Mouse (Mus musculus) limb, embryonic 11.5 days (tissue): ENCODE measurements around the gene Ncor1. TPM values are rescaled to one million over a fixed set of nuclear protein-coding genes. Genes with fewer than 3 reads are reported as not detected.

Experiments used
- ATAC-seq: fragments of 200-750 bp; cut with Nextera tagmentation; 2 replicates; pipeline ENCODE4 v1.8.0; 2017; ENCODE audit warnings: low read depth; ENCODE audit not compliant: insufficient number of reproducible peaks, low FRiP score, low TSS enrichment
- DNase-seq: peaks from one replicate; pipeline ENCODE4 v3.0.0-alpha.2; 2015; ENCODE audit warnings: low spot score
- H3K27ac ChIP-seq: fragments of 300-500 bp; sonication (generic); replicated peaks from 2 replicates; pipeline ENCODE4 v1.5.1; 2014; ENCODE audit warnings: low read depth, mild to moderate bottlenecking, low read length
- H3K27me3 ChIP-seq: fragments of 300-500 bp; sonication (generic); 2 replicates; pipeline ENCODE4 v1.6.1; 2014; ENCODE audit warnings: mild to moderate bottlenecking, low read length, mixed read lengths; ENCODE audit not compliant: control insufficient read depth, insufficient read depth
- H3K36me3 ChIP-seq: fragments of 300-500 bp; sonication (generic); 2 replicates; pipeline ENCODE4 v1.6.1; 2014; ENCODE audit warnings: mild to moderate bottlenecking, low read length, moderate library complexity, mixed read lengths; ENCODE audit not compliant: control insufficient read depth, insufficient read depth
- H3K4me1 ChIP-seq: fragments of 300-500 bp; sonication (generic); 2 replicates; pipeline ENCODE4 v1.6.1; 2014; ENCODE audit warnings: low read length, mixed read lengths; ENCODE audit not compliant: control insufficient read depth, insufficient read depth
- H3K4me2 ChIP-seq: fragments of 300-500 bp; sonication (generic); 2 replicates; pipeline ENCODE4 v1.6.1; 2014; ENCODE audit warnings: low read depth, mild to moderate bottlenecking, moderate library complexity; ENCODE audit not compliant: severe bottlenecking
- H3K4me3 ChIP-seq: fragments of 300-500 bp; sonication (generic); 2 replicates; pipeline ENCODE4 v1.5.1; 2014; ENCODE audit warnings: low read depth, low read length
- H3K9ac ChIP-seq: fragments of 300-500 bp; sonication (generic); 2 replicates; pipeline ENCODE4 v1.6.1; 2014; ENCODE audit warnings: mild to moderate bottlenecking, low read length
- H3K9me3 ChIP-seq: fragments of 300-500 bp; sonication (generic); 2 replicates; pipeline ENCODE4 v1.6.1; 2016; ENCODE audit warnings: low read length; ENCODE audit not compliant: control insufficient read depth
- WGBS: fragments of 180-500 bp; shearing (Covaris S2); extraction: QIAGEN DNeasy Blood & Tissue Kit; methylation state at CpG from one replicate; pipeline ENCODE4 v1.1.7; 2014; 5-methylcytosine and 5-hydroxymethylcytosine counted together
- polyA plus RNA-seq: library from polyadenylated mRNA; unstranded; fragments of >200 nt; fragmentation: Nextera tagmentation; extraction: Ambion mirVana; gene quantifications from 2 replicates; pipeline ENCODE4 v1.2.1, GENCODE M21; 2014

Ncor1 gene
- polyA plus RNA-seq, 1 experiment from 2014 or later: 170 TPM

DNA sequence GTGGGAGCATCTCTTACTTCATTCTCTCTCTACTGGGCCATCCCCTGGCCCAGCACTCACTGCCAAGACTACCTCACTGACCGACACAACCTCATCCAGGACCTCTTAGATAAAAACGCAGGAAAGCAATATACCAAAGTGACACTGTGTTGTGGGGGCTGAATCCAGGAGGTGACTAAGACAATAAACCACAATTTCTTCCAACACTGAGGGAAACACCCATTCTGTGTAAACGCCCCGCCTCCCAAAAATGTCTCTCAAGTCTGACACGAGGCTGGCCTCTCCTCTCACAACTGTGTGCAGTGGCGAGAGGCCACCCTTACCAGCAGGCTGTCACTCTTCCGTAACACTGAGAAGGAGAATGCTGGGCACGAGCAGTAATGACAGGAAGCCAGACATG lies 190.0 kb downstream of the Ncor1 start:
- Histone ChIP-seq H3K9ac (no peak overlapping the region), H3K9me3 (no peaks in the 10 kb centered on the region), H3K4me3 (no peak overlapping the region), H3K27me3 (no peaks in the 10 kb centered on the region), H3K4me2 (no peak overlapping the region), H3K27ac (no peak overlapping the region), H3K36me3 (no peaks in the 10 kb centered on the region), H3K4me1 (no peaks in the 10 kb centered on the region)
- 77% methylated on average over 8 of the region's 8 CpGs for WGBS
- DNase-seq: no peak
- no peak for ATAC-seq

DNA sequence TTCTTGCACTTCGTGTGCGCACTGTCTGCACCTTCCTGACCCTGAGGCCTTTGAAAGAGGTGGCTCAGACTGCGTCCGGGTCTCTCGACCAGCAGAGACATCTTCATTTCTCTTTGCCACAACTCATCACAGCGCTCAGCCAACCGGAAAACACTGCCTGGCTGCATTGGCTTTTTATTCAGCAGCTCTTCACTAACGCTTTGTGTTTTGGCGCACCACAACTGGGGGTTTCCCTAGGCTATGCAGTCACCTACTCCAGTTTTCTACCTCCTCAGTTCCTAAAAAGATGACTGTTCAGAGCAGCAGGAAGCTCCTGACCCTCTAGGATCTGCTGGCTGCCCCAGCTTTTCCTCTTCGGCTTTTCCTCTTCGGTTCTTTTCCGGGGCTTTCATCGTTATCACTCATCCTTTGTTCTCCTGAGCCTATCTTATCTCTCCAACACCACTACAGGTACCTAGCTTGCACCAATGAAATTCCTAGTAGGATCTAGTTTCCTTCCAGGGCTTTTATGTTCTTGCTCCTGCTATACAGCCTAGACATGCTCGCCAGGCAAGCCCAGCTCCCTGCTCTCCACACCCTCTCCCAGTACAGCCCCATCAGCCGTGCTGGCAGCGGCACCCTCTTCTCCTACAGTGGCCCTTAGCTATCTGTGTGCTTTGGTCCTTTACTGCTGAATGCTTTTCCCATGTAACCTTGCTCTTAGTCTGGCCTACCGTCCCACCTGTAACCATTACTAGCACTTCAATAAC lies 191.7 kb downstream of the Ncor1 start:
- Histone ChIP-seq H3K27me3 (no peaks in the 10 kb centered on the region), H3K36me3 (no peaks in the 10 kb centered on the region), H3K9ac (no peak overlapping the region), H3K27ac (no peak overlapping the region), H3K4me3 (no peak overlapping the region), H3K4me2 (no peak overlapping the region), H3K9me3 (no peaks in the 10 kb centered on the region), H3K4me1 (no peaks in the 10 kb centered on the region)
- WGBS: 84% methylated on average over 17 of the region's 17 CpGs
- DNase-seq (no peak), ATAC-seq (no peak)

Other genes with a start within 250 kb of the Ncor1 start
- gene Adora2b, start 209.6 kb downstream of the Ncor1 start, polyA plus RNA-seq: 7.6 and 7.9 TPM in 2 replicates
- 17.9 and 20.2 TPM in 2 replicates for gene Zswim7, start 177.2 kb downstream of the Ncor1 start, polyA plus RNA-seq
- 15.5 and 18.5 TPM in 2 replicates for gene Ttc19, start 177.1 kb downstream of the Ncor1 start, polyA plus RNA-seq
- gene Pigl, start 81 bp downstream of the Ncor1 start, polyA plus RNA-seq: 12.5 and 13.7 TPM in 2 replicates
- gene Cenpv, start 80.7 kb upstream of the Ncor1 start, polyA plus RNA-seq: 47.8 and 53.8 TPM in 2 replicates
- 3,696 and 3,837 TPM in 2 replicates for gene Ubb, start 92.6 kb upstream of the Ncor1 start, polyA plus RNA-seq
- 0.69 and 1.4 TPM in 2 replicates for gene Trpv2, start 115.9 kb upstream of the Ncor1 start, polyA plus RNA-seq
- 20.6 TPM in 2 replicates for gene Lrrc75a, start 190.0 kb upstream of the Ncor1 start, polyA plus RNA-seq
- gene Mmgt2, start 190.1 kb upstream of the Ncor1 start, polyA plus RNA-seq: 54.1 and 60.7 TPM in 2 replicates